Mouse (Mus musculus): ENCODE results near the gene Gm11596.
"Not testable (repeated sequence)": the region's sequence is repeated elsewhere in the genome, so short reads cannot be mapped to it uniquely, and the experiment has no call there.

Gm11596 gene

DNA sequence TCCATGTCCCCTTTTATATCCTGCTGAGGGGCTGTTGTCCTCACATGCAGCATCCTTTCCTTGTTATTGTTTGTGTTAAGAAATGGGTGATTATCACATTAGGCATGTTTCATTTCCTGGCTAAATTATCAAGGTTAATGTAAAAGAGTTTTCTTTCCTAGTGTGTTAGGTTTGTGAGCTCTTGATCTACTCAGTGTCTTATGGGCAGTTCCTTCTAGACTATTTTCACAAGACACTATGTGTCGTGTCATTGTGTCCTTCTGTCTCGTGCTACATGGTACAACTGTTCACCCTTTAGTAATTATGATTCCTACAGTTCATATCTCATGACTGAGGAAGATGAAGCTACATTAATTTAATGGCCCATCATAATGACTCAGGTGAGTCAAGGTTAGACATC is at the start of gene Gm11596:
Gm11596 (minus strand) TSS at position 101 of the 400 bp plus-strand sequence.
- no peak for DNase-seq

DNA sequence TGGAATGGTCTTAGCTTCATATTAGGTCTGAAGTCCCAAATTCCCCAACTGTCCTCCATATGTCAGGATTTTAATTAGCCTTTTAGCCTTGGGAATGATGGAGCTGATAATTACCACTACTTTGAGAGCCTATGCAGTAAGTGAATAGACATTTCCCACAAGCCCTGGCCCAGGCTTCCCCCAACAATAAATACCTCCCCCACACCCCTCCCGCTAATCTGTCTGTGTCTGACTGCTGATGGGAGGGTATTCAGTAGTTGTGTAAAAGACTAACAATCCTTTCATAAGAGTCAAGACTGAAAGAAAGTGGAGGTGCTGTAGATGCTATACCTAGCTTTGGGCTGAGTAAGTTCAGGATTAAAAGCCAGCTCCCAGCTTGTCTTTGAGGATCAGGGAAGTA is 48.9 kb upstream of the Gm11596 start:
- DNase-seq = no peak

DNA sequence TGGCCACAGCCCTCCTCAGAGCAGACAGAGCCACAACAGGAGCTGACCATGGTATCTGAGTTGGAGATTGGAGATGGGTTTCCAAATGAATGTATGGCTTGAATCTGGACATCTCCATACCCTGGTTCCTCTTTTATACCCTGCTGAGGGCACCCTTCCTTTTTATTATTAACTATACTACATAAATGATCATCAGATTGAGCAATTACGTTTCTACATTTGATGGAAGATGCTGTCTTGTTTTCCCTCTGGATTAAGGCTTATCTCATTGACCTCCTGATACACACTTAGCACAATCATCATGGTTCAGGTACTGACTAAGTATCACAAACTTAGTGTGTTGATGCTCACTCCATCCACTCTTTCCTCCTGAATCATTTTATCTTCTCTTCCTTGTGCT is 44.7 kb upstream of the Gm11596 start, which contains the start of gene 2300003K06Rik:
2300003K06Rik (minus strand) TSS at position 101 of the 400 bp plus-strand sequence.
- no peak for DNase-seq

DNA sequence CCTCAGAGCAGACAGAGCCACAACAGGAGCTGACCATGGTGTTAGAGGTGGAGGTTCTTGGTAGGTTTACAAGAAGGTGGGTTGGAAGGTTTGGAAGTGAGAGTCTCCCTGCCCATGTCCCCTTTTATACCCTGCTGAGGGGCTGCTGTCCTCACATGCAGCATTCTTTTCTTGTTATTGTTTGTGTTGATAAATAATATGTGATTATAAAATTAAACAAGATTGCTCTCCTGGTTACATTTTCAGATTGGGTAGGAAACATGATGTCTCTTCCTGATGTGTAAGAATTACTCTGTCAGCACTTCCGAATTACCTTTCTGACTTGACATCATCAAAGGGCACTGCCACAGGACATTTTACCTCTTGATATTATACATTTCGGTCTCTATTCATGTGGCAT is 22.3 kb upstream of the Gm11596 start, which contains the start of gene Gm11564:
Gm11564 (minus strand) TSS at position 101 of the 400 bp plus-strand sequence.
- DNase-seq = not testable (repeated sequence)

DNA sequence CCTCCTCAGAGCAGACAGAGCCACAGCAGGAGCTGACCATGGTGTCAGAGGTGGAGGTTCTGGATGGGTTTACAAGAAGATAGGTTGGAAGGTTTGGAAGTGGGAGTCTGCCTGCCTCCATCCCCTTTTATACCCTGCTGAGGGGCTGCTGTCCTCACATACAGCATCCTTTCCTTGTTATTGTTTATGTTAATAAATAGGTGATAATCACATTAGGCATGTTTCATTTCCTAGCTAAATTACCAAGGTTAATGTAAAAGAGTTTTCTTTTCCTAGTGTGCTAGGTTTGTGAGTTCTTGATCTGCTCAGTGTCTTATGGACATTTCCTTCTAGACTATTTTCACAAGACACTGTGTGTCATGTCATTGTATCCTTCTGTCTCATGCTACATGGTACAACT is 16.5 kb upstream of the Gm11596 start, which contains the start of gene Krtap4-13:
Krtap4-13 (minus strand) TSS at position 101 of the 400 bp plus-strand sequence.
- not testable (repeated sequence) for DNase-seq

DNA sequence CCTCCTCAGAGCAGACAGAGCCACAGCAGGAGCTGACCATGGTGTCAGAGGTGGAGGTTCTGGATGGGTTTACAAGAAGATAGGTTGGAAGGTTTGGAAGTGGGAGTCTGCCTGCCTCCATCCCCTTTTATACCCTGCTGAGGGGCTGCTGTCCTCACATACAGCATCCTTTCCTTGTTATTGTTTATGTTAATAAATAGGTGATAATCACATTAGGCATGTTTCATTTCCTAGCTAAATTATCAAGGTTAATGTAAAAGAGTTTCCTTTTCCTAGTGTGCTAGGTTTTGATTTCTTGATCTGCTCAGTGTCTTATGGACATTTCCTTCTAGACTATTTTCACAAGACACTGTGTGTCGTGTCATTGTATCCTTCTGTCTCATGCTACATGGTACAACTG is 11.1 kb upstream of the Gm11596 start, which contains the start of gene Gm11554:
Gm11554 (minus strand) TSS at position 101 of the 400 bp plus-strand sequence.
- DNase-seq = not testable (repeated sequence)

DNA sequence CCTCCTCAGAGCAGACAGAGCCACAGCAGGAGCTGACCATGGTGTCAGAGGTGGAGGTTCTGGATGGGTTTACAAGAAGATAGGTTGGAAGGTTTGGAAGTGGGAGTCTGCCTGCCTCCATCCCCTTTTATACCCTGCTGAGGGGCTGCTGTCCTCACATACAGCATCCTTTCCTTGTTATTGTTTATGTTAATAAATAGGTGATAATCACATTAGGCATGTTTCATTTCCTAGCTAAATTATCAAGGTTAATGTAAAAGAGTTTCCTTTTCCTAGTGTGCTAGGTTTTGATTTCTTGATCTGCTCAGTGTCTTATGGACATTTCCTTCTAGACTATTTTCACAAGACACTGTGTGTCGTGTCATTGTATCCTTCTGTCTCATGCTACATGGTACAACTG is 5.6 kb upstream of the Gm11596 start, which contains the start of gene Gm11569:
Gm11569 (minus strand) TSS at position 101 of the 400 bp plus-strand sequence.
- DNase-seq = not testable (repeated sequence)

DNA sequence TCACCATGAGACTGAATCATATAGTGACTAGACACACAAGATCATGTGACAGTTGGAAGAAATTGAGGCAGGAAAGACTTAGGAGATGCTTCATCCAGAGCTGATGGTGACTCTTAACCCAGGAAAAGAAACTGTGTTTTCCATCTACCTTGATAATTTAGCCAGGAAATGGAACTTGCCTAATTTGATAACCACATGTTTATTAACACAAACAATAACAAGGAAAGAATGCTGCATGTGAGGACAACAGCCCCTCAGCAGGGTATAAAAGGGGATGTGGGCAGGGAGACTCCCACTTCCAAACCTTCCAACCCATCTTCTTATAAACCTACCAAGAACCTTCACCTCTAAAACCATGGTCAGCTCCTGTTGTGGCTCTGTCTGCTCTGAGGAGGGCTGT is 8.4 kb downstream of the Gm11596 start, which contains the start of gene Krtap4-9:
Krtap4-9 (plus strand) TSS at position 301 of the 400 bp plus-strand sequence.
- DNase-seq = not testable (repeated sequence)

DNA sequence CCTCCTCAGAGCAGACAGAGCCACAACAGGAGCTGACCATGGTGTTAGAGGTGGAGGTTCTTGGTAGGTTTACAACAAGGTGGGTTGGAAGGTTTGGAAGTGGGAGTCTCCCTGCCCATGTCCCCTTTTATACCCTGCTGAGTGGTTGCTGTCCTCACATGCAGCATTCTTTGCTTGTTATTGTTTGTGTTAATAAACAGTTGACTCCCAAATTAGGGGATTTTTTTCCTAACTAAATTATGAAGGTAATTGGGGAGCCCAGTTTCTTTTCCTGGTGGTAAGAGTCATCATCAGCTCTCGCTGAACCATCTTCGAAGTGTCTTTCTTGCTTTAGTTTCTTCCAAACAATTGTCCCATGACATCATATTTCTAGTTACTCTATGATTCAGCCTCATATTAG is 12.7 kb downstream of the Gm11596 start, which contains the start of gene Krtap4-8:
Krtap4-8 (minus strand) TSS at position 101 of the 400 bp plus-strand sequence.
- no peak for DNase-seq

DNA sequence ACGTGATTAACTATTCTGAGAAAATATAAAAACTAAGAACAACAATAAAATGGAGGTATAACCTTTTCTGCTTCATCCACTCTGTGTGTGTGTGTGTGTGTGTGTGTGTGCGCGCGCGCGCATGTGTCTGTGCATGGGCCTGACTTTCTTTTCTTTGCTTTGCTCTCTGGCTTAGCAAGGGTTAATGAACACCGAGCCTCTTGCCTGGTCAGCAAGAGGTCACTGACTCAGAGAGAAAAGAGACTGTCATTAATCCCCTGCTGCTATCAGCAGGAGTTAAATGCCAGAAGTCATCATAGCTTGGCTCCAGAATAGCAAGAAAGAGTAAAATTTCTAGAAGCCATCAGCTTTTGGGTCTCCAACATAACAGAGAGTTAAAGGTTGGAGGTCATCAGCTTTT is 14.9 kb downstream of the Gm11596 start:
- DNase-seq = no peak

DNA sequence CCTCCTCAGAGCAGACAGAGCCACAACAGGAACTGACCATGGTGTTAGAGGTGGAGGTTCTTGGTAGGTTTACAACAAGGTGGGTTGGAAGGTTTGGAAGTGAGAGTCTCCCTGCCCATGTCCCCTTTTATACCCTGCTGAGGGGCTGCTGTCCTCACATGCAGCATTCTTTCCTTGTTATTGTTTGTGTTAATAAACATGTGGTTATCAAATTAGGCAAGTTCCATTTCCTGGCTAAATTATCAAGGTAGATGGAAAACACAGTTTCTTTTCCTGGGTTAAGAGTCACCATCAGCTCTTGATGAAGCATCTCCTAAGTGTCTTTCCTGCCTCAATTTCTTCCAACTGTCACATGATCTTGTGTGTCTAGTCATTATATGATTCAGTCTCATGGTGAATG is 20.5 kb downstream of the Gm11596 start, which contains the start of gene Gm11595:
Gm11595 (minus strand) TSS at position 101 of the 400 bp plus-strand sequence.
- not testable (repeated sequence) for DNase-seq

DNA sequence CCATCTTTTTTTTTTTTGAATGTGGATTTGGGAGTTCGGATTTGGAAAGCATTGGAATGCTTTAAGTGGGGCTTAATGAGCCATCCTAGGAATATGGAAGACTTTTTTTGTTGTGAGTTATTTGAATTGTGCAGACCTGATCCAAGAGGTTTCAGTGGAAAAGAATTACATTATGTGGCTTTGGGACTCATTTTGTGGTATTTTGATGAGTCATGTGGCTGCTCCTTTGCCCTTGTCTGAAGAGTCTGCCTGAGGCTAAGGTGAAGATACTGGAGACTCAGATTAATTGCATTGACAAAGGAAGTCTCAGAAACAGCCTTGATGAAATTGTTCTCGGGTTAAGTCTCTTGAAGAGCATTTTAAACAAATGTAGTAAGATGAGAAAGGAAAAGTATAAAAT is 24.9 kb downstream of the Gm11596 start:
- DNase-seq = no peak

DNA sequence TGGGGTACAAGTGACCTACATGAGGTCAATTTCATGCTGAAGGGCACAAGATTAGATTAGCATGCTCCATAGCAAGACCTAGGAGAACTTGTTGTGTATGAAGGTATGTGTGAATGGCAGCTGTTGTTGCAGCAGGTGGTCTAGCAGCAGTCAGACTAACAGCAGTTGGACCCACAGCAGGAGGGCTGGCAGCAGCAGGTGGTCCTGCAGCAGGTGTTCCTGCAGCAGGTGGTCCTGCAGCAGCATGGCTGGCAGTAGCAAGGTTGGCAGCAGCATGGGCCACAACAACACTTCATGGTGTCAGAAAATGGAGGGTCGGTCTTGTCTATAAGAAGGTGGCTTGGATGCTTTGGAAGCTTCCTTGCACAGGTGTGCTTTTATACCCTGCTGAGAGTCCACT is 34.4 kb downstream of the Gm11596 start:
- DNase-seq = no peak

DNA sequence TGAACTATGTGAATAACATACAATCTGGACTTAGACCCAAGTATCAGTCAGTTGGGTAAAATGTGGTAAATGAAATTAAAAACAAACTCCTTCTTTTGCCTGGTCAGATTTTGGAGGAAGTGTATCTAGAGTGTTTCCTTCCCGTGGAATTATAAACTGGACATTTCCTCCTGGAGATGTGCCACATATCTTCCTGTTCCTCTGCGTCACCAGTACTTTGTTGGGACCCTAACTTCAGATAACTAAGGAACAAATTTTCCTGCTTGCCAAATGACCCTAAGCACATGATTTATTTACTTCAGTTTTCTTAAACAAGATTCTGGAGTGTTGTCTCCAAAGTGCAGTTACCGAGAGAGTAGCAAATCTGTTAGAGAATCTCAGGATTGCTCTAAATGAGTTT is 49.3 kb downstream of the Gm11596 start:
- DNase-seq = no peak
